Mouse (Mus musculus) MEL (cell line): Measurements from ENCODE around the gene Tigd4. TPM values are rescaled to one million over a fixed set of nuclear protein-coding genes. Genes with fewer than 3 reads are reported as not detected.

Source experiments
- DNase-seq: peaks from one replicate; pipeline ENCODE4 v3.0.0; 2011; ENCODE audit warnings: low read depth, low spot score
- H3K27ac ChIP-seq: 2 replicates; pipeline ENCODE4 v1.5.1; 2012; ENCODE audit warnings: low read depth, mild to moderate bottlenecking, control low read depth, low read length, moderate library complexity; ENCODE audit not compliant: control insufficient read depth
- H3K27me3 ChIP-seq, 2 experiments: fragments of 150-350 bp in 1 of 2; sonication (generic) in 1 of 2; 2 replicates each; pipeline ENCODE4 v1.6.1; 2012; ENCODE audit warnings: low read length in 2 of 2, mild to moderate bottlenecking in 2 of 2, improper control_type of control experiment in 1 of 2, moderate library complexity in 1 of 2; ENCODE audit not compliant: insufficient read depth in 2 of 2, control insufficient read depth in 1 of 2
- H3K36me3 ChIP-seq, 2 experiments: 2 replicates each; pipeline ENCODE4 v1.6.1; 2012 to 2014; ENCODE audit warnings: low read length in 2 of 2, improper control_type of control experiment in 1 of 2, inconsistent platforms in 1 of 2, mild to moderate bottlenecking in 1 of 2; ENCODE audit not compliant: insufficient read depth in 2 of 2, control insufficient read depth in 1 of 2
- H3K4me1 ChIP-seq, 2 experiments: fragments of 150-350 bp in 1 of 2; sonication (generic) in 1 of 2; 2 replicates each; pipeline ENCODE4 v1.6.1; 2012; ENCODE audit warnings: low read length in 2 of 2, improper control_type of control experiment in 1 of 2, mild to moderate bottlenecking in 1 of 2; ENCODE audit not compliant: insufficient read depth in 2 of 2, control insufficient read depth in 1 of 2
- H3K4me3 ChIP-seq, 2 experiments: fragments of 150-350 bp in 1 of 2; sonication (generic) in 1 of 2; 2 replicates each; pipeline ENCODE4 v1.5.1; 2012; ENCODE audit warnings: low read depth in 2 of 2, low read length in 2 of 2, mild to moderate bottlenecking in 2 of 2, moderate library complexity in 2 of 2, control low read depth in 1 of 2, improper control_type of control experiment in 1 of 2; ENCODE audit not compliant: control insufficient read depth in 1 of 2, insufficient read depth in 1 of 2
- H3K79me2 ChIP-seq: 2 replicates; pipeline ENCODE4 v1.6.1; 2012; ENCODE audit warnings: mild to moderate bottlenecking, low read length, moderate library complexity; ENCODE audit not compliant: control insufficient read depth, poor library complexity, insufficient read depth
- H3K9ac ChIP-seq: 2 replicates; pipeline ENCODE4 v1.6.1; 2012; ENCODE audit warnings: low read depth, mild to moderate bottlenecking, control low read depth, low read length, moderate library complexity; ENCODE audit not compliant: control insufficient read depth, poor library complexity, severe bottlenecking
- H3K9me3 ChIP-seq: fragments of 150-350 bp; sonication (generic); replicated peaks from 2 replicates; pipeline ENCODE4 v1.6.1; 2012; ENCODE audit warnings: mild to moderate bottlenecking, low read length, improper control_type of control experiment, moderate library complexity; ENCODE audit not compliant: insufficient read depth
- E2F4 ChIP-seq: IDR thresholded peaks from 2 replicates; pipeline ENCODE4 v1.6.1; 2011; ENCODE audit warnings: low read depth, low read length, improper control_type of control experiment, borderline replicate concordance
- POLR2A ChIP-seq, 2 experiments: IDR thresholded peaks; 2 replicates each; pipeline ENCODE4 v1.6.1; 2011 to 2012; ENCODE audit warnings: low read length in 2 of 2, mild to moderate bottlenecking in 2 of 2, control low read depth in 1 of 2, improper control_type of control experiment in 1 of 2, low read depth in 1 of 2, moderate library complexity in 1 of 2; ENCODE audit not compliant: control insufficient read depth in 1 of 2, insufficient read depth in 1 of 2, poor library complexity in 1 of 2
- RAD21 ChIP-seq: IDR thresholded peaks from 2 replicates; pipeline ENCODE4 v1.6.1; 2011; ENCODE audit warnings: mild to moderate bottlenecking, low read depth, low read length, improper control_type of control experiment
- RCOR1 ChIP-seq: IDR thresholded peaks from 2 replicates; pipeline ENCODE4 v1.6.1; 2012; ENCODE audit warnings: low read depth, mild to moderate bottlenecking, inconsistent platforms, low read length, improper control_type of control experiment
- TBP ChIP-seq: IDR thresholded peaks from 2 replicates; pipeline ENCODE4 v1.8.0; 2011; ENCODE audit warnings: low read depth, low read length, improper control_type of control experiment
- USF1 ChIP-seq: IDR thresholded peaks from 2 replicates; pipeline ENCODE4 v1.6.1; 2014; ENCODE audit warnings: low read depth, mild to moderate bottlenecking, inconsistent platforms, low read length, improper control_type of control experiment, moderate library complexity
- ZMIZ1 ChIP-seq: IDR thresholded peaks from 2 replicates; pipeline ENCODE4 v1.6.1; 2012; ENCODE audit warnings: low read depth, mild to moderate bottlenecking, inconsistent platforms, low read length, improper control_type of control experiment, moderate library complexity
- ZNF384 ChIP-seq: IDR thresholded peaks from 2 replicates; pipeline ENCODE4 v1.6.1; 2012; ENCODE audit warnings: low read depth, mild to moderate bottlenecking, inconsistent platforms, low read length, improper control_type of control experiment
- polyA plus RNA-seq, 2 experiments: library from polyadenylated mRNA; stranded (reverse) in 1 of 2; unstranded in 1 of 2; fragments of >175 nt in 1 of 2; fragments of >200 nt in 1 of 2; gene quantifications; 2 replicates each; pipeline versions ENCODE4 v1.2.1 to v1.2.4; 2012; ENCODE audit warnings: low replicate concordance in 2 of 2, low read depth in 1 of 2; ENCODE audit not compliant: insufficient read length in 2 of 2, insufficient read depth in 1 of 2, missing spikeins in 1 of 2
- total RNA-seq: library from RNA; depleted of rRNA; stranded (reverse); fragments of 300-350 nt; gene quantifications from 2 replicates; pipeline ENCODE4 v1.2.3, GENCODE M21; 2012

Tigd4 gene
- total and polyA plus RNA-seq, 3 experiments, result not detected

- TF ChIP-seq E2F4, result no peak
- TF ChIP-seq, all 39 proteins: peak for 7
Measured at GRCm38 (mm10) chr3:84594894-84595676, 1.7 kb downstream of the Tigd4 start (continued).

GRCm38 (mm10) chr3:84595677-84596234, 2.4 kb downstream of the Tigd4 start:
- Histone ChIP-seq H3K79me2 (no peaks in the 10 kb centered on the region), H3K4me3 (peak overlapping the region; percentile 36 to 71), H3K9me3 (no peaks in the 10 kb centered on the region), H3K4me1 (peaks cover 1 to 7% of the 10 kb centered on the region in 2 experiments; a peak in 3 of 4 replicates), H3K27me3 (peaks cover 2 to 3% of the 10 kb centered on the region in 2 experiments; a peak in 3 of 4 replicates), H3K36me3 (peaks cover 0 to 6% of the 10 kb centered on the region in 2 experiments; a peak in 2 of 4 replicates), H3K9ac (no peak overlapping the region), H3K27ac (no peak overlapping the region)
- TF ChIP-seq POLR2A (IDR thresholded peaks at IDR 0.05; ENCODE audit: control insufficient read depth in 1 of 2, insufficient read depth in 1 of 2, low read depth in 1 of 2, low read length in 2 of 2, poor library complexity in 1 of 2) (no peak), ZNF384 (0 out of 2 replicates have a peak, but pooled peaks have one; percentile 17)
- DNase-seq, result no peak

- Histone ChIP-seq H3K79me2 (no peaks in the 10 kb centered on the region), H3K9me3 (no peaks in the 10 kb centered on the region), H3K9ac (no peak overlapping the region), H3K4me3 (no peak overlapping the region), H3K36me3 (peaks cover 0 to 19% of the 10 kb centered on the region in 2 experiments; a peak in 2 of 4 replicates), H3K4me1 (peaks cover 1 to 23% of the 10 kb centered on the region in 2 experiments), H3K27me3 (peaks cover 2 to 3% of the 10 kb centered on the region in 2 experiments; a peak in 3 of 4 replicates), H3K27ac (no peak overlapping the region)
- DNase-seq, result peak; percentile 70
- TF ChIP-seq TBP, result 0 out of 2 replicates have a peak, but pooled peaks have one; percentile 20
- TF ChIP-seq RCOR1, result peak; percentile 22; the same call in 1 of the 2 replicates
- TF ChIP-seq ZMIZ1, result no peak
Measured at GRCm38 (mm10) chr3:84597996-84598734, 4.8 kb downstream of the Tigd4 start.

DNA sequence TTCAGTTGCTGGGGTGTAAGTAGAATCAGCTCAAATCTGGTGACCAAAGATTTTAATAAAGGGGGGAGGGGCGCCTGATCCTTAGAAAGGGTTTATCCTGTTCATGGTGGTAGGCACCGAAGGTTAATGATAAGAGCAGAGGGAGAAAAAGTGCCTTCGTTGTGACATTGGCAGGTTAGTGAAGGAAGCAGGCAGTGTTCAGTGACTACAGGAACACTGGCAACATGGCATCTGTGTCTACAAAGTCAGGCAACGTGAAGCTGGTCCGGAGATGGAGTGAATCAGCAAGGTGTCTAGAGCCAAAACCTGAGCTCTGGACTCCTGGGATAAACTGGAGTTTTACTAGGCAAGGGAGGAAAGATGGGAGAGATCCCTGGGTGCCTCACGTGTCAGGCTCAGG, 5.4 kb downstream of the Tigd4 start:
- Histone ChIP-seq H3K27me3 (peaks cover 2% of the 10 kb centered on the region in 2 experiments; a peak in 2 of 4 replicates), H3K79me2 (no peaks in the 10 kb centered on the region), H3K9ac (no peak overlapping the region), H3K4me3 (no peak overlapping the region), H3K36me3 (peaks cover 0 to 25% of the 10 kb centered on the region in 2 experiments; a peak in 2 of 4 replicates), H3K27ac (no peak overlapping the region), H3K9me3 (no peaks in the 10 kb centered on the region), H3K4me1 (peaks cover 2 to 25% of the 10 kb centered on the region in 2 experiments)
- DNase-seq, result no peak
- TF ChIP-seq RAD21 (no peak), USF1 (no peak)
